Mouse (Mus musculus): ENCODE data around the gene Ttll12.

The Ttll12 gene

GRCm38 (mm10) chr15:83592260-83593188 is 2.4 kb downstream of the Ttll12 start:
- DNase-seq: no peak

GRCm38 (mm10) chr15:83591758-83592157 is 3.2 kb downstream of the Ttll12 start:
- no peak for DNase-seq

- DNase-seq: no peak
These were observed 4.1 kb downstream of the Ttll12 start for GRCm38 (mm10) chr15:83590841-83591240.

- no peak for DNase-seq
These were observed 10.2 kb downstream of the Ttll12 start for GRCm38 (mm10) chr15:83584741-83585220.

GRCm38 (mm10) chr15:83583419-83584156 is 11.4 kb downstream of the Ttll12 start:
- DNase-seq: peak; percentile 55

- no peak for DNase-seq
These were observed 12.0 kb downstream of the Ttll12 start for GRCm38 (mm10) chr15:83582931-83583330.

GRCm38 (mm10) chr15:83576651-83577050 is 18.3 kb downstream of the Ttll12 start:
- DNase-seq: no peak

GRCm38 (mm10) chr15:83575543-83575942 is 19.4 kb downstream of the Ttll12 start:
- DNase-seq: no peak

- DNase-seq: no peak
These were observed 20.1 kb downstream of the Ttll12 start for GRCm38 (mm10) chr15:83574731-83575351.

- no peak for DNase-seq
These were observed 21.4 kb downstream of the Ttll12 start for GRCm38 (mm10) chr15:83573606-83574005.

- DNase-seq: no peak
These were observed 22.8 kb downstream of the Ttll12 start for GRCm38 (mm10) chr15:83572132-83572531.

GRCm38 (mm10) chr15:83571636-83572035 is 23.3 kb downstream of the Ttll12 start:
- DNase-seq: peak; percentile 48

- DNase-seq: no peak
These were observed 24.3 kb downstream of the Ttll12 start for GRCm38 (mm10) chr15:83570641-83571040.

GRCm38 (mm10) chr15:83569682-83570081 is 25.3 kb downstream of the Ttll12 start:
- DNase-seq: no peak

GRCm38 (mm10) chr15:83568544-83568943 is 26.4 kb downstream of the Ttll12 start:
- no peak for DNase-seq

GRCm38 (mm10) chr15:83567728-83568127 is 27.2 kb downstream of the Ttll12 start:
- DNase-seq: no peak

GRCm38 (mm10) chr15:83566006-83566405 is 29.0 kb downstream of the Ttll12 start:
- DNase-seq: no peak

GRCm38 (mm10) chr15:83565434-83565833 is 29.5 kb downstream of the Ttll12 start:
- no peak for DNase-seq

GRCm38 (mm10) chr15:83563857-83564651 is 30.9 kb downstream of the Ttll12 start:
- peak; percentile 71 for DNase-seq

GRCm38 (mm10) chr15:83563327-83563856 is 31.6 kb downstream of the Ttll12 start, which contains the start of the genes Tspo and Mcat:
Gene Tspo (plus strand): TSS chr15:83563592.
Gene Mcat (minus strand): TSS chr15:83563787.
- peak; percentile 70 for DNase-seq

GRCm38 (mm10) chr15:83562626-83563270 is 32.2 kb downstream of the Ttll12 start:
- peak; percentile 87 for DNase-seq
